Mouse (Mus musculus): ENCODE data around the gene Ppp1r37. TPM values are rescaled to one million over a fixed set of nuclear protein-coding genes. Genes with fewer than 3 reads are reported as not detected.

The Ppp1r37 gene
- total RNA-seq, 2 experiments from 2014 or later: 14.6 to 37.2 TPM

Other genes with a start within 250 kb of the Ppp1r37 start
- gene Ercc1, start 218.3 kb downstream of the Ppp1r37 start, total RNA-seq (2014; fragmentation: Nextera tagmentation): 31.3 and 51.5 TPM in 2 replicates
- 19.8 and 23.8 TPM in 2 replicates for gene Ercc1, start 218.3 kb downstream of the Ppp1r37 start, total RNA-seq (2017)
- gene Cd3eap, start 203.6 kb downstream of the Ppp1r37 start, total RNA-seq (2014; fragmentation: Nextera tagmentation): 17.2 and 36.6 TPM in 2 replicates
- gene Cd3eap, start 203.6 kb downstream of the Ppp1r37 start, total RNA-seq (2017): 34.9 and 47.7 TPM in 2 replicates
- gene Ppp1r13l, start 203.3 kb downstream of the Ppp1r37 start, total RNA-seq (2014; fragmentation: Nextera tagmentation): 4.3 and 6.5 TPM in 2 replicates
- gene Ppp1r13l, start 203.3 kb downstream of the Ppp1r37 start, total RNA-seq (2017): 0.30 TPM in 1 of 2 replicates, not detected in the other
- 27.7 and 39.0 TPM in 2 replicates for gene Ercc2, start 181.1 kb downstream of the Ppp1r37 start, total RNA-seq (2014; fragmentation: Nextera tagmentation)
- 18.7 and 21.2 TPM in 2 replicates for gene Ercc2, start 181.1 kb downstream of the Ppp1r37 start, total RNA-seq (2017)
- gene Klc3, start 159.0 kb downstream of the Ppp1r37 start, total RNA-seq (2014; fragmentation: Nextera tagmentation): not detected in 2 replicates
- 0.61 TPM in 1 of 2 replicates, not detected in the other for gene Klc3, start 159.0 kb downstream of the Ppp1r37 start, total RNA-seq (2017)
- not detected in 2 replicates for gene Ckm, start 158.3 kb downstream of the Ppp1r37 start, total RNA-seq (2014; fragmentation: Nextera tagmentation)
- gene Ckm, start 158.3 kb downstream of the Ppp1r37 start, total RNA-seq (2017): 0.80 TPM in 1 of 2 replicates, not detected in the other
- gene Mark4, start 104.3 kb downstream of the Ppp1r37 start, total RNA-seq (2014; fragmentation: Nextera tagmentation): 7.8 and 11.3 TPM in 2 replicates
- gene Mark4, start 104.3 kb downstream of the Ppp1r37 start, total RNA-seq (2017): 3.0 and 3.1 TPM in 2 replicates
- gene Exoc3l2, start 99.7 kb downstream of the Ppp1r37 start, total RNA-seq (2014; fragmentation: Nextera tagmentation): 1.7 and 2.3 TPM in 2 replicates
- 1.0 and 1.5 TPM in 2 replicates for gene Exoc3l2, start 99.7 kb downstream of the Ppp1r37 start, total RNA-seq (2017)
- 3.4 and 3.6 TPM in 2 replicates for gene Bloc1s3, start 54.7 kb downstream of the Ppp1r37 start, total RNA-seq (2014; fragmentation: Nextera tagmentation)
- gene Bloc1s3, start 54.7 kb downstream of the Ppp1r37 start, total RNA-seq (2017): 3.6 and 4.7 TPM in 2 replicates
- gene Trappc6a, start 54.7 kb downstream of the Ppp1r37 start, total RNA-seq (2014; fragmentation: Nextera tagmentation): 89.3 and 96.3 TPM in 2 replicates
- gene Trappc6a, start 54.7 kb downstream of the Ppp1r37 start, total RNA-seq (2017): 22.6 and 23.6 TPM in 2 replicates
- gene Nkpd1, start 45.2 kb downstream of the Ppp1r37 start, total RNA-seq (2014; fragmentation: Nextera tagmentation): 0.20 TPM in 1 of 2 replicates, not detected in the other
- gene Nkpd1, start 45.2 kb downstream of the Ppp1r37 start, total RNA-seq (2017): not detected in 2 replicates
- gene Zfp296, start 14.2 kb upstream of the Ppp1r37 start, total RNA-seq (2014; fragmentation: Nextera tagmentation): 0.47 and 4.2 TPM in 2 replicates
- 3.2 and 3.9 TPM in 2 replicates for gene Zfp296, start 14.2 kb upstream of the Ppp1r37 start, total RNA-seq (2017)
- 60.3 and 70.0 TPM in 2 replicates for gene Gemin7, start 14.5 kb upstream of the Ppp1r37 start, total RNA-seq (2014; fragmentation: Nextera tagmentation)
- 24.1 and 25.1 TPM in 2 replicates for gene Gemin7, start 14.5 kb upstream of the Ppp1r37 start, total RNA-seq (2017)
- 44.9 and 53.1 TPM in 2 replicates for gene Clasrp, start 41.4 kb upstream of the Ppp1r37 start, total RNA-seq (2014; fragmentation: Nextera tagmentation)
- gene Clasrp, start 41.4 kb upstream of the Ppp1r37 start, total RNA-seq (2017): 33.9 and 48.3 TPM in 2 replicates
- 3.8 TPM in 1 of 2 replicates, not detected in the other for gene Relb, start 66.4 kb upstream of the Ppp1r37 start, total RNA-seq (2014; fragmentation: Nextera tagmentation)
- gene Relb, start 66.4 kb upstream of the Ppp1r37 start, total RNA-seq (2017): 0.47 and 0.69 TPM in 2 replicates
- gene Clptm1, start 102.0 kb upstream of the Ppp1r37 start, total RNA-seq (2014; fragmentation: Nextera tagmentation): 45.9 and 70.1 TPM in 2 replicates
- gene Clptm1, start 102.0 kb upstream of the Ppp1r37 start, total RNA-seq (2017): 31.1 and 37.3 TPM in 2 replicates
- gene Apoc2, start 114.9 kb upstream of the Ppp1r37 start, total RNA-seq (2014; fragmentation: Nextera tagmentation): not detected in 2 replicates
- not detected in 2 replicates for gene Apoc2, start 114.9 kb upstream of the Ppp1r37 start, total RNA-seq (2017)
- gene Gm44805, start 118.3 kb upstream of the Ppp1r37 start, total RNA-seq (2014; fragmentation: Nextera tagmentation): not detected in 2 replicates
- not detected in 2 replicates for gene Gm44805, start 118.3 kb upstream of the Ppp1r37 start, total RNA-seq (2017)
- gene Apoc4, start 118.4 kb upstream of the Ppp1r37 start, total RNA-seq (2014; fragmentation: Nextera tagmentation): not detected in 2 replicates
- not detected in 2 replicates for gene Apoc4, start 118.4 kb upstream of the Ppp1r37 start, total RNA-seq (2017)
- 2.3 and 3.6 TPM in 2 replicates for gene Apoc1, start 129.6 kb upstream of the Ppp1r37 start, total RNA-seq (2014; fragmentation: Nextera tagmentation)
- 15.4 TPM in 1 of 2 replicates, not detected in the other for gene Apoc1, start 129.6 kb upstream of the Ppp1r37 start, total RNA-seq (2017)
- gene Apoe, start 136.1 kb upstream of the Ppp1r37 start, total RNA-seq (2014; fragmentation: Nextera tagmentation): 113 and 140 TPM in 2 replicates
- gene Apoe, start 136.1 kb upstream of the Ppp1r37 start, total RNA-seq (2017): 556 and 867 TPM in 2 replicates
- 111 and 140 TPM in 2 replicates for gene Tomm40, start 152.4 kb upstream of the Ppp1r37 start, total RNA-seq (2014; fragmentation: Nextera tagmentation)
- 44.6 and 64.9 TPM in 2 replicates for gene Tomm40, start 152.4 kb upstream of the Ppp1r37 start, total RNA-seq (2017)
- gene Nectin2, start 187.4 kb upstream of the Ppp1r37 start, total RNA-seq (2014; fragmentation: Nextera tagmentation): 2.2 and 6.0 TPM in 2 replicates
- gene Nectin2, start 187.4 kb upstream of the Ppp1r37 start, total RNA-seq (2017): 3.9 and 12.3 TPM in 2 replicates
- gene Bcam, start 207.9 kb upstream of the Ppp1r37 start, total RNA-seq (2014; fragmentation: Nextera tagmentation): 5.3 TPM in 1 of 2 replicates, not detected in the other
- gene Bcam, start 207.9 kb upstream of the Ppp1r37 start, total RNA-seq (2017): 0.08 TPM in 1 of 2 replicates, not detected in the other
- not detected in 2 replicates for gene Cblc, start 233.7 kb upstream of the Ppp1r37 start, total RNA-seq (2014; fragmentation: Nextera tagmentation)
- gene Cblc, start 233.7 kb upstream of the Ppp1r37 start, total RNA-seq (2017): not detected in 2 replicates